16 mouse cellular contexts compared by ENCODE assay signal in genomic region chr7:144519852-144520251, GRCm38 (mm10).
"Had no signal": no experiment of that assay in that cellular context is flagged by ENCODE, and none has a peak within 500 bp of the region (broad histone marks: within the 10 kb centered on the region; RNA-seq: fewer than 3 reads in every experiment).

No protein-coding gene starts in this region.

- DNase-seq: liver; liver, embryonic 13.5 days; liver, postnatal 0 days; midbrain, embryonic 14.5 days; right cerebral cortex, postnatal 14 days; thymus, adult 2 months; thymus, postnatal 25 days; thymus, postnatal 4 days had no signal

- H3K9me3 ChIP-seq: liver, embryonic 13.5 days; liver, embryonic 15.5 days; lung, embryonic 15.5 days; midbrain, embryonic 10.5 days; midbrain, embryonic 12.5 days; neural tube, embryonic 12.5 days; stomach, embryonic 15.5 days had no signal

- ATAC-seq: liver, postnatal 0 days had no signal

- H3K4me2 ChIP-seq: liver, embryonic 11.5 days; liver, embryonic 13.5 days; liver, embryonic 15.5 days; lung, embryonic 15.5 days; midbrain, embryonic 12.5 days; neural tube, embryonic 12.5 days; stomach, embryonic 15.5 days had no signal

- H3K9ac ChIP-seq: liver, embryonic 13.5 days; liver, embryonic 15.5 days; liver, postnatal 0 days; lung, embryonic 15.5 days; midbrain, embryonic 12.5 days; neural tube, embryonic 12.5 days; stomach, embryonic 15.5 days had no signal

- H3K4me3 ChIP-seq: liver, embryonic 13.5 days; liver, embryonic 15.5 days; lung, embryonic 15.5 days; midbrain, embryonic 10.5 days; midbrain, embryonic 12.5 days; neural tube, embryonic 12.5 days; stomach, embryonic 15.5 days had no signal

- H3K27ac ChIP-seq: liver, embryonic 13.5 days; liver, embryonic 15.5 days; lung, embryonic 15.5 days; midbrain, embryonic 10.5 days; midbrain, embryonic 12.5 days; neural tube, embryonic 12.5 days; stomach, embryonic 15.5 days; stomach, postnatal 0 days had no signal

- H3K4me1 ChIP-seq: lung, embryonic 15.5 days; midbrain, embryonic 12.5 days; neural tube, embryonic 12.5 days; stomach, embryonic 15.5 days had no signal

- H3K27me3 ChIP-seq: liver, embryonic 13.5 days; liver, embryonic 15.5 days; lung, embryonic 15.5 days; midbrain, embryonic 12.5 days; neural tube, embryonic 12.5 days; stomach, embryonic 15.5 days had no signal
